Mouse (Mus musculus) stomach, embryonic 15.5 days (tissue): ENCODE results near the gene Zfp365. TPM values are rescaled to one million over a fixed set of nuclear protein-coding genes. Genes with fewer than 3 reads are reported as not detected.
A peak's percentile ranks its signal among the peaks of the same experiment; 100 is the strongest.

Experiments used
- ATAC-seq: fragments of 200-750 bp; cut with Nextera tagmentation; 2 replicates; pipeline ENCODE4 v1.8.0; 2017; ENCODE audit warnings: low read depth, moderate number of reproducible peaks, moderate TSS enrichment; ENCODE audit not compliant: insufficient read depth, low FRiP score
- H3K27ac ChIP-seq: fragments of 300-500 bp; sonication (generic); 2 replicates; pipeline ENCODE4 v1.5.1; 2015; ENCODE audit warnings: mild to moderate bottlenecking, inconsistent platforms
- H3K27me3 ChIP-seq: fragments of 300-500 bp; sonication (generic); replicated peaks from 2 replicates; pipeline ENCODE4 v1.6.1; 2015; ENCODE audit warnings: inconsistent platforms
- H3K36me3 ChIP-seq: fragments of 300-500 bp; sonication (generic); 2 replicates; pipeline ENCODE4 v1.6.1; 2015; ENCODE audit warnings: inconsistent platforms
- H3K4me1 ChIP-seq: fragments of 300-500 bp; sonication (generic); 2 replicates; pipeline ENCODE4 v1.6.1; 2015; ENCODE audit warnings: inconsistent platforms
- H3K4me2 ChIP-seq: fragments of 300-500 bp; sonication (generic); 2 replicates; pipeline ENCODE4 v1.6.1; 2015; ENCODE audit warnings: mild to moderate bottlenecking, inconsistent platforms
- H3K4me3 ChIP-seq: fragments of 300-500 bp; sonication (generic); replicated peaks from 2 replicates; pipeline ENCODE4 v1.5.1; 2015; ENCODE audit warnings: inconsistent platforms
- H3K9ac ChIP-seq: fragments of 300-500 bp; sonication (generic); 2 replicates; pipeline ENCODE4 v1.6.1; 2015; ENCODE audit warnings: inconsistent platforms
- H3K9me3 ChIP-seq: fragments of 300-500 bp; sonication (generic); 2 replicates; pipeline ENCODE4 v1.6.1; 2016; ENCODE audit warnings: inconsistent platforms
- WGBS: fragments of 180-500 bp; shearing (Covaris S2); methylation state at CpG from one replicate; pipeline ENCODE4 v1.1.7; 2015; 5-methylcytosine and 5-hydroxymethylcytosine counted together
- polyA plus RNA-seq: library from polyadenylated mRNA; unstranded; fragments of >200 nt; fragmentation: Nextera tagmentation; extraction: Ambion mirVana; gene quantifications from 2 replicates; pipeline ENCODE4 v1.2.1, GENCODE M21; 2015

Zfp365 gene
- polyA plus RNA-seq, 1 experiment from 2014 or later: 1.4 TPM

- no peak overlapping the region for H3K4me2 ChIP-seq
- no peaks in the 10 kb centered on the region for H3K36me3 ChIP-seq
- H3K9ac ChIP-seq: no peak overlapping the region
- H3K9me3 ChIP-seq: no peaks in the 10 kb centered on the region
- H3K4me3 ChIP-seq: no peak overlapping the region
- no peaks in the 10 kb centered on the region for H3K4me1 ChIP-seq
- H3K27me3 ChIP-seq: no peaks in the 10 kb centered on the region
- no peak for ATAC-seq
- WGBS: 69% methylated on average over 8 of the region's 8 CpGs
- no peak overlapping the region for H3K27ac ChIP-seq
Observed at GRCm38 (mm10) chr10:67927718-67928455, 15.4 kb upstream of the Zfp365 start.

GRCm38 (mm10) chr10:67924030-67924429, 11.6 kb upstream of the Zfp365 start:
- Histone ChIP-seq H3K9me3 (no peaks in the 10 kb centered on the region), H3K27ac (no peak overlapping the region), H3K4me1 (no peaks in the 10 kb centered on the region), H3K4me3 (no peak overlapping the region), H3K27me3 (no peaks in the 10 kb centered on the region), H3K9ac (no peak overlapping the region), H3K4me2 (no peak overlapping the region), H3K36me3 (no peaks in the 10 kb centered on the region)
- ATAC-seq: no peak
- WGBS: 58% methylated on average over 7 of the region's 7 CpGs

GRCm38 (mm10) chr10:67921777-67922176, 9.3 kb upstream of the Zfp365 start:
- 88% methylated on average over 6 of the region's 6 CpGs for WGBS
- H3K27ac ChIP-seq: no peak overlapping the region

GRCm38 (mm10) chr10:67919706-67920105, 7.2 kb upstream of the Zfp365 start:
- Histone ChIP-seq H3K4me1 (no peaks in the 10 kb centered on the region), H3K4me3 (no peak overlapping the region), H3K9ac (no peak overlapping the region), H3K27ac (no peak overlapping the region), H3K4me2 (no peak overlapping the region), H3K36me3 (no peaks in the 10 kb centered on the region), H3K9me3 (no peaks in the 10 kb centered on the region), H3K27me3 (no peaks in the 10 kb centered on the region)
- no peak for ATAC-seq
- 90% methylated on average over 4 of the region's 4 CpGs for WGBS

More at GRCm38 (mm10) chr10:67921777-67922176, 9.3 kb upstream of the Zfp365 start:
- no peak overlapping the region for H3K4me2 ChIP-seq
- no peaks in the 10 kb centered on the region for H3K9me3 ChIP-seq
- no peak for ATAC-seq
- no peaks in the 10 kb centered on the region for H3K36me3 ChIP-seq
- H3K4me3 ChIP-seq: no peak overlapping the region
- no peaks in the 10 kb centered on the region for H3K4me1 ChIP-seq
- H3K27me3 ChIP-seq: no peaks in the 10 kb centered on the region
- H3K9ac ChIP-seq: no peak overlapping the region

- Histone ChIP-seq H3K36me3 (no peaks in the 10 kb centered on the region), H3K9ac (no peak overlapping the region), H3K27me3 (no peaks in the 10 kb centered on the region), H3K4me1 (no peaks in the 10 kb centered on the region), H3K27ac (no peak overlapping the region), H3K4me2 (no peak overlapping the region), H3K4me3 (no peak overlapping the region), H3K9me3 (no peaks in the 10 kb centered on the region)
- 74% methylated on average over 4 of the region's 4 CpGs for WGBS
- no peak for ATAC-seq
Observed at GRCm38 (mm10) chr10:67918194-67918899, 5.9 kb upstream of the Zfp365 start.

GRCm38 (mm10) chr10:67917356-67917755, 4.9 kb upstream of the Zfp365 start:
- H3K36me3 ChIP-seq: no peaks in the 10 kb centered on the region
- H3K9me3 ChIP-seq: no peaks in the 10 kb centered on the region
- no peaks in the 10 kb centered on the region for H3K4me1 ChIP-seq
- WGBS: 48% methylated on average over 7 of the region's 7 CpGs
- no peaks in the 10 kb centered on the region for H3K27me3 ChIP-seq
- no peak overlapping the region for H3K4me3 ChIP-seq
- H3K27ac ChIP-seq: no peak overlapping the region
- no peak overlapping the region for H3K9ac ChIP-seq
- no peak overlapping the region for H3K4me2 ChIP-seq
- ATAC-seq: no peak

GRCm38 (mm10) chr10:67911447-67912336, 770 bp downstream of the Zfp365 start:
- H3K9ac ChIP-seq: peak overlapping the region; percentile 37; the same call in 1 of the 2 replicates
- peak; percentile 23; the same call in 1 of the 2 replicates for ATAC-seq
- H3K4me3 ChIP-seq: peak overlapping the region; percentile 54
- WGBS: 20% methylated on average over 33 of the region's 33 CpGs
- no peaks in the 10 kb centered on the region for H3K27me3 ChIP-seq
- no peaks in the 10 kb centered on the region for H3K9me3 ChIP-seq
- H3K36me3 ChIP-seq: no peaks in the 10 kb centered on the region
- H3K4me2 ChIP-seq: peak overlapping the region; percentile 98
- peaks cover 6% of the 10 kb centered on the region; the same call in 1 of the 2 replicates for H3K4me1 ChIP-seq
- no peak overlapping the region for H3K27ac ChIP-seq

GRCm38 (mm10) chr10:67907931-67908330, 4.5 kb downstream of the Zfp365 start:
- H3K27ac ChIP-seq: no peak overlapping the region
- WGBS: 93% methylated on average over 4 of the region's 4 CpGs
- no peaks in the 10 kb centered on the region for H3K27me3 ChIP-seq
- no peaks in the 10 kb centered on the region for H3K36me3 ChIP-seq
- no peak overlapping the region for H3K9ac ChIP-seq
- peaks cover 6% of the 10 kb centered on the region; the same call in 1 of the 2 replicates for H3K4me1 ChIP-seq
- no peak overlapping the region for H3K4me2 ChIP-seq
- no peak overlapping the region for H3K4me3 ChIP-seq
- no peaks in the 10 kb centered on the region for H3K9me3 ChIP-seq
- no peak for ATAC-seq

GRCm38 (mm10) chr10:67906926-67907325, 5.5 kb downstream of the Zfp365 start:
- Histone ChIP-seq H3K36me3 (no peaks in the 10 kb centered on the region), H3K27me3 (no peaks in the 10 kb centered on the region), H3K4me1 (peaks cover 6% of the 10 kb centered on the region; the same call in 1 of the 2 replicates), H3K4me2 (no peak overlapping the region), H3K9me3 (no peaks in the 10 kb centered on the region), H3K9ac (no peak overlapping the region), H3K27ac (no peak overlapping the region), H3K4me3 (no peak overlapping the region)
- 87% methylated on average over 2 of the region's 2 CpGs for WGBS
- ATAC-seq: no peak

GRCm38 (mm10) chr10:67906063-67906462, 6.4 kb downstream of the Zfp365 start:
- H3K4me2 ChIP-seq: no peak overlapping the region
- no peak for ATAC-seq
- H3K27me3 ChIP-seq: no peaks in the 10 kb centered on the region
- no peaks in the 10 kb centered on the region for H3K9me3 ChIP-seq
- H3K4me1 ChIP-seq: no peaks in the 10 kb centered on the region
- no peaks in the 10 kb centered on the region for H3K36me3 ChIP-seq
- H3K9ac ChIP-seq: no peak overlapping the region
- H3K27ac ChIP-seq: no peak overlapping the region
- H3K4me3 ChIP-seq: no peak overlapping the region
- WGBS: 77% methylated on average over 4 of the region's 4 CpGs

- H3K4me1 ChIP-seq: no peaks in the 10 kb centered on the region
- H3K27ac ChIP-seq: no peak overlapping the region
- WGBS: 76% methylated on average over 7 of the region's 7 CpGs
- no peaks in the 10 kb centered on the region for H3K27me3 ChIP-seq
- no peak overlapping the region for H3K4me3 ChIP-seq
- no peak overlapping the region for H3K9ac ChIP-seq
- no peaks in the 10 kb centered on the region for H3K9me3 ChIP-seq
- no peaks in the 10 kb centered on the region for H3K36me3 ChIP-seq
- no peak overlapping the region for H3K4me2 ChIP-seq
- ATAC-seq: no peak
Observed at GRCm38 (mm10) chr10:67903387-67903786, 9.1 kb downstream of the Zfp365 start.
